Mouse (Mus musculus) thymus, postnatal 14 days (tissue): ENCODE measurements at regions not wholly inside any gene's neighbourhood (a gene's known extent, or its start where the extent isn't known, plus 50 kb on each side); places are given as distances from the start of the nearest gene placed in this dataset.

Source experiments
- DNase-seq: peaks from one replicate; pipeline ENCODE4 v3.0.0; 2021

- DNase-seq, result no peak
These were observed 121.8 kb upstream of the Cdkn3 start for GRCm38 (mm10) chr14:46638516-46638915.

GRCm38 (mm10) chr14:46637240-46637639 is 123.1 kb upstream of the Cdkn3 start:
- DNase-seq, result no peak

- no peak for DNase-seq
These were observed 124.0 kb upstream of the Cdkn3 start for GRCm38 (mm10) chr14:46636364-46636763.

- no peak for DNase-seq
These were observed 125.0 kb upstream of the Cdkn3 start for GRCm38 (mm10) chr14:46635322-46635721.

GRCm38 (mm10) chr14:46634656-46635244 is 125.6 kb upstream of the Cdkn3 start:
- no peak for DNase-seq

- DNase-seq, result no peak
These were observed 126.1 kb upstream of the Cdkn3 start for GRCm38 (mm10) chr14:46634251-46634650.

- no peak for DNase-seq
These were observed 132.7 kb upstream of the Cdkn3 start for GRCm38 (mm10) chr14:46627690-46628089.

- DNase-seq, result no peak
These were observed 134.6 kb upstream of the Cdkn3 start for GRCm38 (mm10) chr14:46625760-46626159.

- DNase-seq, result no peak
These were observed 136.7 kb upstream of the Cdkn3 start for GRCm38 (mm10) chr14:46623645-46624044.

- no peak for DNase-seq
These were observed 144.3 kb upstream of the Cdkn3 start for GRCm38 (mm10) chr14:46616030-46616429.

- DNase-seq, result no peak
These were observed 145.4 kb upstream of the Cdkn3 start for GRCm38 (mm10) chr14:46614936-46615335.

- DNase-seq, result no peak
These were observed 146.6 kb upstream of the Cdkn3 start for GRCm38 (mm10) chr14:46613748-46614147.

GRCm38 (mm10) chr14:46613211-46613610 is 147.1 kb upstream of the Cdkn3 start:
- no peak for DNase-seq

GRCm38 (mm10) chr14:46612584-46612983 is 147.8 kb upstream of the Cdkn3 start:
- no peak for DNase-seq

GRCm38 (mm10) chr14:46610926-46611325 is 149.4 kb upstream of the Cdkn3 start:
- no peak for DNase-seq

GRCm38 (mm10) chr14:46610226-46610855 is 150.0 kb upstream of the Cdkn3 start:
- no peak for DNase-seq

- no peak for DNase-seq
These were observed 153.6 kb upstream of the Cdkn3 start for GRCm38 (mm10) chr14:46606694-46607093.

GRCm38 (mm10) chr14:46606037-46606436 is 154.3 kb upstream of the Cdkn3 start:
- DNase-seq, result no peak

- DNase-seq, result no peak
These were observed 155.3 kb upstream of the Cdkn3 start for GRCm38 (mm10) chr14:46604886-46605531.

GRCm38 (mm10) chr14:46604156-46604885 is 156.0 kb upstream of the Cdkn3 start:
- DNase-seq, result no peak

- no peak for DNase-seq
These were observed 163.5 kb upstream of the Cdkn3 start for GRCm38 (mm10) chr14:46596696-46597359.

- no peak for DNase-seq
These were observed 166.2 kb upstream of the Cdkn3 start for GRCm38 (mm10) chr14:46594151-46594550.

GRCm38 (mm10) chr14:46591753-46592359 is 168.5 kb upstream of the Cdkn3 start:
- no peak for DNase-seq
